Mouse (Mus musculus) MEL (cell line): ENCODE measurements around the gene Tnrc6c.

Experiments
- CTCF ChIP-seq, 3 experiments: IDR thresholded peaks in 2 of 3; conservative IDR thresholded peaks in 1 of 3; 2 replicates each; pipeline ENCODE4 v1.5.1; 2011 to 2012; ENCODE audit warnings: low read length in 3 of 3, low read depth in 2 of 3, mild to moderate bottlenecking in 2 of 3, improper control_type of control experiment in 1 of 3, inconsistent platforms in 1 of 3, mixed read lengths in 1 of 3, moderate library complexity in 1 of 3; ENCODE audit not compliant: control insufficient read depth in 1 of 3, insufficient read depth in 1 of 3, poor library complexity in 1 of 3, severe bottlenecking in 1 of 3
- EP300 ChIP-seq, 2 experiments: IDR thresholded peaks; 2 replicates each; pipeline ENCODE4 v1.6.1; 2011; ENCODE audit warnings: improper control_type of control experiment in 2 of 2, low read length in 2 of 2, low read depth in 1 of 2, mild to moderate bottlenecking in 1 of 2
- KAT2A ChIP-seq: conservative IDR thresholded peaks from 2 replicates; pipeline ENCODE4 v1.6.1; 2012; ENCODE audit warnings: low read depth, low read length, improper control_type of control experiment, inconsistent platforms
- MAFK ChIP-seq: IDR thresholded peaks from 2 replicates; pipeline ENCODE4 v1.6.1; 2011; ENCODE audit warnings: low read depth, mild to moderate bottlenecking, low read length, improper control_type of control experiment, borderline replicate concordance
- MXI1 ChIP-seq: IDR thresholded peaks from 2 replicates; pipeline ENCODE4 v1.6.1; 2011; ENCODE audit warnings: mild to moderate bottlenecking, low read depth, low read length, improper control_type of control experiment
- POLR2A ChIP-seq, 2 experiments: IDR thresholded peaks; 2 replicates each; pipeline ENCODE4 v1.6.1; 2011 to 2012; ENCODE audit warnings: low read length in 2 of 2, mild to moderate bottlenecking in 2 of 2, control low read depth in 1 of 2, improper control_type of control experiment in 1 of 2, low read depth in 1 of 2, moderate library complexity in 1 of 2; ENCODE audit not compliant: control insufficient read depth in 1 of 2, insufficient read depth in 1 of 2, poor library complexity in 1 of 2
- TAL1 ChIP-seq: IDR thresholded peaks from 2 replicates; pipeline ENCODE4 v1.6.1; 2012; ENCODE audit warnings: mild to moderate bottlenecking, inconsistent platforms, low read length, moderate library complexity, mixed read lengths

DNA sequence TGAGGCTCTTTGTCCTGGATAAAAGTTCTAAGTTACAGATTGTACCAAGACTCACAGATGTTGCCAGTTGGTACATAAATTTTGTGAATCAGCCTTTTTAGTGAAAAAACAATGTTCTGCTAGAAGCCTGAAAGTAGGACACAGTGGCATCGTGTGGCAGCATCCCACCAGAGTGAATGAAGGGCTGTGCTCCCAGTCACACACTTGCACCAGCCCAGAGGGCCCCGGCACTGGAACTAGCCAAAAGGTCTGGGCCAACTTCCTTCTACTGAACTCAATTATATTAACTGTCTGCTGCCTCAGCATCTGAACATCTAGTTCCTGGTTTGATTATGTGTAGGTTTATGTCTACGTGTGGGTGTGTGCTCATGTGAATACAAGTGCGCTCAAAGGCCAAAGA is 72.9 kb downstream of the Tnrc6c start:
- TF ChIP-seq MXI1: no peak
- TF ChIP-seq MAFK: no peak
- no peak for TF ChIP-seq TAL1
- TF ChIP-seq POLR2A (IDR thresholded peaks at IDR 0.05; ENCODE audit: control insufficient read depth in 1 of 2, insufficient read depth in 1 of 2, low read depth in 1 of 2, low read length in 2 of 2, poor library complexity in 1 of 2): no peak
- TF ChIP-seq KAT2A: no peak
- no peak for TF ChIP-seq EP300 (IDR thresholded peaks at IDR 0.05; ENCODE audit: low read depth in 1 of 2, low read length in 2 of 2)
- no peak for TF ChIP-seq CTCF (IDR thresholded peaks at IDR 0.05 in 2 of 3, conservative IDR thresholded peaks at IDR 0.05 in 1 of 3; ENCODE audit: control insufficient read depth in 1 of 3, insufficient read depth in 1 of 3, low read depth in 2 of 3, low read length in 3 of 3, poor library complexity in 1 of 3, severe bottlenecking in 1 of 3)
